Mouse (Mus musculus): ENCODE results near the gene Usp33.

The Usp33 gene

DNA sequence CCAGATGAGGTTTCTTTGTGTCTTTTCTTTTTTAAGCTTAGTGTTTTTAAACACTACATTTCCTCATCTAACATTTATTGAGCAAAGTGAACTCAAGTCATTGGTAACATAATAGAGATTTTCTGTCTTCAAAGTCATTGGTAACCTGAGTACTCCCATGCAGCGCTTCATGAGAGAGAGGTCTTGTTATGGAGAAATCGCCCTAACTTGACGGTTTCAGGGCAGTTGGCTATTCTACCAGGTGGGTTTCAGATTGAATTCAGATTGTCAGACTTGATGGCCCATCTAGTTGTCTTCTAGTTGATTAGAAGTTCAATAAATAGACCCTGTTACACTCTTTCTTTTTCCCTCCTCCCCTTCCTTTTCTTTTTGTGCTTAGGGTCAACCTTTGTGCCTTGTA, 54.6 kb downstream of the Usp33 start:
- peak in 1 of 2 experiments; percentile 9 for DNase-seq (ENCODE audit: low spot score in 2 of 2)

DNA sequence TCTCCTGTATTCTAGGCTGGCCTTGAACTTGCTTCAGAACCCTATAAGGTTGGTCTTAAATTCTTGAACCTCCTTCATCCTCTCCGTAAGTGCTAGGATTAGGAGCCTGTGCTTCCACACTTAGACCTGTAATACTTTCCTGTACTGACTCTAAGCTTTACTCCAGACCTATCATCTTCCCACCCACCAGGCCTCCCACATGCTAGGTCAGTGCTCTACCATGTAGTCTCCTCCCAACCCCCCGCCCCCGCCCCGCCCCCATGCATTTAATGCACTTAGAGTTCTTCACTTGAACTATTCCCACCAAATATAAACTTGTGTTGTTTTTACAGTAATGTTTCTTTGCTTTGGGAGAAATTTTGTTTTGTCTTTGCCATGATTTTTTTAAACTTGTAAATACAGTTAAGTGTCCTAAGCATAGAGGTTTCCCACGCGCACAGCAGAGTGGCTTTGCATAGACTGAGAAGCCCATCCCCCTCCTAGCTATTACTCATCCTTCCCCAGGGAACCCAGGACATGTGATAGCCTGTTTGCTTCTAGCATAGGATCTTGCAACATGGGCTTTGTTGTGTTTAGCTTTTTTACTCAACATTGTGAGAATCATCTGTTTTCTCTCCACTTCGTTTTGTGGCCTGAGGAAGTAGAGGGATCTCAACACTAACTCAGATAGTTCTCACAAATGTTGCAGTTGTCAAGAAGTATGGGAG, 55.8 kb downstream of the Usp33 start:
- DNase-seq (ENCODE audit: low spot score in 2 of 2): peak in 1 of 2 experiments; percentile 23

DNA sequence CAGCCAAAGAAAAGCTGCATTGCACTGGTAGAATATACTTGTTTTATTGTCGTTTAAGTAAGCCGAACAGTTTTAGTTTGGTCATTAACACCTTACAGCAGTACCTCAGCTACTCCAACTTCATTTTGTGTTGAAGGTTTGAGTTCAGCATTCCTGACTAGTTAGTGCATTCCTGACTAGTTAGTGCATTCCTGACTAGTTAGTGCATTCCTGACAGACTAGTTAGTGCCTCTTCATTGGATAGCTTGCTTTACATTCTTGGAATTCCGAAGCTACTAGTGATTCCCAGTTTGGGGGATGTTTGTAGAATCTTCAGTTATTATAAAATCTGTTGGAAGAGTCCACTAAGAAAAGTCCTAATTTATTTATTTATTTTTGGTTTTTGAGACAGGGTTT, 56.4 kb downstream of the Usp33 start:
- DNase-seq (ENCODE audit: low spot score in 2 of 2): no peak

DNA sequence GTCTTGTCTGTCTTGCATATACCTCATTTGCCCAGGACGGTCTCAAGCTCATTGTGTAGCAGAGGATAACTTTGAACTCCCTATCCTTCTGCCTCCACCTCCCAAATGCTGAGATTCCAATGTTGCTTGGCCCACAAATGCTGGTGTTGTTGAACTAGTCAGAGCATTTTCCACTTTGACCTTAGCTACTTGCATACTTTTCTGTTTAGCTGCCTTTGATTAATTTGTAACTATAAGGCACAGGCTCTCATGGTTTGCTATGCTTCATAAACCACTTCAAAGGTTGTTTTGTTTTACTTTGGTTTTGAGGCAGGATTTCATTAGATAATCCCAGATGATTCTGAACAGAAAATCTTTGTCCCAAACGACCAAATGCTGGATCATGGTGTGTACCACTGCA, 57.5 kb downstream of the Usp33 start:
- DNase-seq (ENCODE audit: low spot score in 2 of 2): peak in 1 of 2 experiments; percentile 8

DNA sequence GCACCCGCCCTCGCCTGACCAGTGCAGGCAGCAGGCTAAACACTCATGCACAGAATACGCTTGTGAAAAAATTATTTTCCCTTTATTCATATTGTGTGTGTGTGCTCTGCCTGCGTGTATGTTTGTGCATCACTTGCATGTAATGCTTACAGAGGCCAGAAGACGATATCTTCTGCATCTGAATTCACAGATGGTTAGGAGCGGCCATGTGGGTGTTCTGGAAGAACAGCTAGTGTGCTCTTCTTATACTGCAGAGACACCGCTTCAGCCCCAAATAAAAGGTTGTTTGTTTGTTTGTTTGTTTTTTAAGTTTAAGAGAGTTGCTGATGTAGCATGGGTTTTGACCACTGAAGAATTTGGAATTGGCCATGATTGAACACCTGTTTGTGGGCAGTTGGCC, 59.1 kb downstream of the Usp33 start:
- no peak for DNase-seq (ENCODE audit: low spot score in 2 of 2)

DNA sequence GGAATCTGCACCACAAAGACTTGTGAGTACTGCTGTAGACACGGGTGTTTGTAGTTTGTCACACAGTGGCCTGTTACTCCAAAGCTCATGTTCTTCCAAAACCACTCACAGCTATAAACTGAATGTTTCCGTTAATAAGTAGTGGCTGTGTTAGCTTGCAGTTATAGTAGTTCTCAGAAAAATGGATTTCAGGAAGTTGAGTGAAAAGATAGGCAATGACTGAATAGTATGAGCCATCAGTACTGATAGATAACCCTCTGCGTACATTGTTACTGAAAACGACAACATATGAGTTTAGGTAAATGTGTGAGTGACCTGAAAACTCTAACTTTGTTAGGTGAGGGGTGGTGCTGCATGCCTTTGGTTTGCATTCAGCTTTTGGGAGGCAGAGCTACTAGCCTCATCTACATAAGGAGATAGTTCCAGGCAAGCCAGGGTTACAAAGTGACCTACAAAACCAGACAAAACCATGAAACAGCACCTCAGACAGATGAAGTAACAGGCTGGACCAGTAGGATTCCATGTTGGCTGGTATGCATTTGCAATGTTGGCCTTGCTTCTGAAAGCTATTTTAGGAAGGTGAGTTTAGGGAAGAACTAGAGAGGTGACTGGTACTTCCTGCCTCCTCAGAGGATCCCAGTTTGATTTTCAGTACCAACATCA, 59.8 kb downstream of the Usp33 start:
- DNase-seq (ENCODE audit: low spot score in 2 of 2): no peak

DNA sequence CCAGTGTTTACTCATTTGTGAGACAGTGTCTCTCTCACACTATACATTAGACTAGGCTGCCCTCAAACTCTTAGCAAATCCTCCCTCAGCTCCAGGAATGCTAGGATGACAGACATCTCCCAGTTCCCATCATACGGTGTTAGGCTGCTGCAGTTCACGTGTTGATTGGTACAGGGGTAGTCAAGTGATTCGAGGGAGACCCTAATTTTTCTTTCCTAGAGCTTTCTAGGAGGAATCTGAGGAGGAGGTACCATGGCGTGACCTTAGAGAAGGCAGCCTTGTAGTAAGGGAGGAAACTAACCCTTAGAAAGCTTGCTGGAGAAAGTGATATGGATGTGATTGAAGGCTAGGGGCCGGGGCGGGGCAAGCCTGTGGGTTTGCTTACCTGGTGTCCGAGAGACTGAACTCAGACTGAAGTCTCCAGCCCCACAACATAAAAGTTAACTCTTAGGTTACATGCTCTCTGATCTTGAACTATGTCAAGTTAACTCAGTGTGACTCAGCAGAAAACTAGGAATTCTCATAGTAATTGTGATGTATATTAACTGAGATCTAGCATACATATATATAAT, 64.8 kb downstream of the Usp33 start:
- DNase-seq (ENCODE audit: low spot score in 2 of 2): no peak

DNA sequence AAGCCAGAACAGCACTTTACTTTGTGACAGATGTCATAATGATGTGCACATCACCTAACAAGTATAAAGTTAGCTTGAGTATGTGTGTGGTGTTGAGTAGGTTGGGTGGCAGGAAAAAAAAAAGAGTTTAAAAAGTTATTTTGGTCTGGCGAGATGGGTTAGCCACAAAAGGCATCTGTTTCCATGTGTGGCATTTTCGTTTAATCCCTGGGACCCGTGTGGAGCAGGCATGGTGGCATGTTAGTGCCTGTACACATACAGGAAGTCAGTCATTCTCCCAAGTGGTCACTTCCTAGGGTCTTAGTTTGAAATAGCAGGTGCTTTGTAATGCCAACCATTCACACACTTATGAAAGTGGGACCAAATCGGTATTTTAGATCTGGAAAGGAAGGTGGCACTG, 66.1 kb downstream of the Usp33 start:
- no peak for DNase-seq (ENCODE audit: low spot score in 2 of 2)

DNA sequence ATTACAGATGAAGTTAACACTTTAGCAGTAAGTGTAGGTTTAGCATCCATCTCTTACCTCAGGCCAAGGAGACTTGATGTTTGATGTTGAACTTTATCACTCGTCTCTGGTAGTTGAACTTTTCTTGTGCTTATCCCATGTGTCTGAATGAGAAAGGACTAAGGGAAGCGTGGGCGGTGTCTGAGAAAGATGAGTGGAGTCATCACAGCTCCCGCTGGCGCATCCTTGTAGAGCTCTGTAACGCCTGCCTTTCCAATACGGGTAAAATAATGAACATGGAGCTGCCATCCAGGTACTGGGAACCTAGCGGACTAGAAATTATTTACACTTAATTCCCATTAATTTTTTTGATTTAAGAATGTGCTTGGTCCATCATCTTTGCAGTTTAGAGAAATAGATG, 82.6 kb downstream of the Usp33 start:
- DNase-seq (ENCODE audit: low spot score in 2 of 2): no peak

DNA sequence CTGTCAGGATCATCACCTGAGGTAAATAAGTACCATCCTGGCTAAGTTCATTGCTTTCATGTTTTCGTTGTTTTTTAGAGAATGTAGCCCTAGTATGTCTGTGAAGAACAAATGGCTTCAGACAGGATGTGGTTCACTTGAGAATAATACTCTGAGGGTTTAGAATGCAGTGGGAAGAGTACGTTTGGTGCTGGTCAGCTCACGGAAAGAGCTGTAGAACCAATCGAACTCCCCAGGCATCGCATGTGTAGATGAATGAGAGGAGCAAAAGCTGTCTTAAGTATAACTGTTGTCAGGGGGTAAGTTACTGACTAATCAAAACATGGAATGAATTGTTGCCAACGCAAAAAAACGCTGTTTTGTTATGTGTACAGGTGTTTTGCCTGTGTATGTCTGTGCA, 86.4 kb downstream of the Usp33 start:
- DNase-seq (ENCODE audit: low spot score in 2 of 2): no peak

DNA sequence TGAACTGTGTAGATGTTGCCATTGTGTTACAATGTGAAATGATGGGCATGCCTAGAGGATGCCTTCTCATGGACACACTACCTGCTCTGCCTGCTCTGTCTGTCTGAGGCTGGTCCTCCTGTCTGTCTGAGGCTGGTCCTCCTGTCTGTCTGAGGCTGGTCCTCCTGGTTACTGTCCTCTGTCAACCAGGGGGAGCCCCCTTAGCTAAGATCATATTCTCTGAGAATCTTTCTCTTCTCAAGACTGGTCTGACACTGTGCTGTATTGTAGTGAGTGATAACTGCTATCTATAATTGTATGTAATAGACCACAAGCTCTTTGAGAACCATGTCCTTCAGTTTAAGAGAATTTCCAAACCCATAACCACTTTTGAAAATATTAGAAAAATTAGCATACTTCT, 89.3 kb downstream of the Usp33 start:
- DNase-seq (ENCODE audit: low spot score in 2 of 2): peak in 1 of 2 experiments; percentile 3

DNA sequence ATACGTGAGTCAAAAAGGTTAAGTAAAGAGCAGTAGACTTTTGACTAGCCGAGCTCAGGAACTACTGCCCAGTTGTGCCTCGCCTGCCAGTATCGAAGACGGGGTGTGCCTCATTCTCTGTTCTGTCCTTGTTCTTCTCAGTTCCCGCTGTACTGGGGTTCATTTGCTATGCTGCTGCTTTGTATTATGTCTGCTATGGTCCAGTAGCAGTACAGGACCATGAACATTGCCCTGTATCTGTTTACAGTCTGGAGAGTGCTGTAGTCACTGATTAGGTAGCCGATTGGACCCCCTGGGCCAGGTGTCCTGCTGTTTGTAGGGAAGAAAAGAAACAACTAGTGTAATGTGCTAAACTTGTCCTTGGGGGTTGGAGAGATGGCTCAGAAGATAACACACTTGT, 91.8 kb downstream of the Usp33 start:
- no peak for DNase-seq (ENCODE audit: low spot score in 2 of 2)

DNA sequence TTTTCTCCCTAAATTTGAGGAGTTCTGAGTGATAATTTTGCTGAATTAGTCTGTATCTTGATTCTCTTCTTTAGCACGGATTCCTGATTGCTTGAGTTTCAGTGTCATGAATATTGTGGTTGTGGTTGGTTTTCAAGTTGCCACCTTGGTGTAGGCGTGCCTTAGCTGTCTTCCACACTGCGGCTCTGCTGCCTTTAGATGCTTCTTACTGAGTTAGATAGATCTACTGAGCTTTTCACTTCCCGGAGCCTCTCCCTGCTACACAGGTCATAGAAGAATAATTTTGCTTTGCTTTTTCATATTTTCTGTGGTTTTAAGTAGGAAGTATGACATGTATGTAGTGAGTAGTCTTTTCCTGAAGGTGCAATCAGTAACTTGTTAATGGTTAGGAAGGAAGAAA, 96.5 kb downstream of the Usp33 start:
- peak in 1 of 2 experiments; percentile 6 for DNase-seq (ENCODE audit: low spot score in 2 of 2)
